Mouse (Mus musculus) cerebellum, adult 18-20 months (tissue): Measurements from ENCODE around the gene Themis2.
"Not testable (repeated sequence)": the region's sequence is repeated elsewhere in the genome, so short reads cannot be mapped to it uniquely, and the experiment has no call there.

Experiments
- DNase-seq, 2 experiments: peaks; one replicate each; pipeline ENCODE4 v3.0.0; 2021

Themis2 gene

DNA sequence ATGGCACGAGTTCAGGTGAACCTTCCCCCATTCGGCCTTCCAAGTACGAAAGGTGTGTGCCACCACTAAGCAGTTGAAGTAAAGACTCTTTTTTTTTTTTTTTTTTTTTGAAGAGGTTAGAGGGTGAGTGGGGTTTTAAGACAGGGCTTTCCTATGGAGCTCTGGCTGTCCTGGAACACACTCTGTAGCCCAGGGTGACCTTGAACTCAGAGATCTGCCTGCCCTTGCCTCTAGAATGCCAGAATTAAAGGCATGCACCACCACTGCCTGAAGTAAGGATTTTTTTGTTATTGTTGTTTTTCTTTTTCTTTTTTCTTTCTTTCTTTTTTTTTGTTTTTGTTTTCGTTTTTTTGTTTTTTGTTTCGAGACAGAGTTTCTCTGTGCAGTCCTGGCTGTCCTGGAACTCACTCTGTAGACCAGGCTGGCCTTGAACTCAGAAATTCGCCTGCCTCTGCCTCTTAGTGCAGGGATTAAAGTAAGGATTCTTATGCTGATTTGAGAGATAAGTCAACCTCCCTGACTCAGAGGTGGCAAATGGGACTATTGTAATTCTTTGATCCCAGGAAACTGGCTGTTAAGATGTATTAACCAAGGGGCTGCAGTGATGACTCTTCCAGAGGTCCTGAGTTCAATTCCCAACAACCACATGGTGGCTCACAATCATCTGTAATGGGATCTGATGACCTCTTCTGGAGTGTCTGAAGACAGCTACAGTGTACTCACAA, 46.8 kb downstream of the Themis2 start:
- no peak for DNase-seq

DNA sequence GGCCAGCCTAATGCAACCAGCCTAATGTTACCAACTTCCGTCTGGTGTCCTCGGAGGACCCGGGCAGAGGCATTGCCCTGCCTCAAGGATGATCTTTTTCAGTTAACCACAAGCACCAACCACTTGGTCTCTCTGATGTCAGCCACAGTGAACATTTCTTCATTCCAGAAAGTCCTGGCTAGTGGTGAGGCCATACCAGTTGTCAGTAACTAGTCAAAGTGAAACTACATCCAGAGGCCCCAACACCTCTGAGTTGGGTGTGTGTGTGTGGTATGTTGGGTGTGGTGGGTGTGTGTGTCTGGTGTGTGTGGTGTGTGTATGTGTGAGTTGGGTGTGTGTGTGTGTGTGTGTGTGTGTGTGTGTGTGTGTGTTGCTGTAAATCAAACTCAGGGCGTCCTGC, 47.4 kb downstream of the Themis2 start:
- no peak for DNase-seq

DNA sequence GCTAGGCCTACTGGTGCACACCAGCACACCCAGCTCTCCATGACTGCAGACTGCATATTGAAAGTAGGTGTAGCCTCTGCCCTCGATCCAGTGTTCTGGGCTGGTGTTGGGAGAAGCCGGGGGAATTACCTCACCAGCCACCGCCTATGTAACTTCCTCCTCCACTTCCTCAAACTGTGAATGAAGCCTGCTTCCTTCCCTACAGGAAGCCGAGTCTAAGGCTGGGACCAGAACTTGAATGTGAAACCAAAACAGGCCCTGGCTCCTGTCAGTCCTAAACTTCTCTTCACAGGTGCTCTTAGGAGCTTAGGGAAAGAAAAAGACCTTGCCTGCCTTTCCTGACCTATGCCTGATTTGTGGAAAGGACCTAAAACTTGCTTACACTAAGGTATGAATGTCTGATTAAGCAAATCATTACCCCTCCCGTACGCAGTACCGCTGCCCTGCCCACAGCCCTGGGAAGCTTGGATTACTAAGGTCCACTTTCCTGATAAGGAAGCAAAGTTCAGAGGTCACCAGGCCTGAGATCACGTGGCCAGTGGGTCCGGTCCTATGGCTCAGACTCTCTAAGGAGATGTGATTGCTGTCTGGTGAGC, 48.4 kb downstream of the Themis2 start:
- DNase-seq: no peak

DNA sequence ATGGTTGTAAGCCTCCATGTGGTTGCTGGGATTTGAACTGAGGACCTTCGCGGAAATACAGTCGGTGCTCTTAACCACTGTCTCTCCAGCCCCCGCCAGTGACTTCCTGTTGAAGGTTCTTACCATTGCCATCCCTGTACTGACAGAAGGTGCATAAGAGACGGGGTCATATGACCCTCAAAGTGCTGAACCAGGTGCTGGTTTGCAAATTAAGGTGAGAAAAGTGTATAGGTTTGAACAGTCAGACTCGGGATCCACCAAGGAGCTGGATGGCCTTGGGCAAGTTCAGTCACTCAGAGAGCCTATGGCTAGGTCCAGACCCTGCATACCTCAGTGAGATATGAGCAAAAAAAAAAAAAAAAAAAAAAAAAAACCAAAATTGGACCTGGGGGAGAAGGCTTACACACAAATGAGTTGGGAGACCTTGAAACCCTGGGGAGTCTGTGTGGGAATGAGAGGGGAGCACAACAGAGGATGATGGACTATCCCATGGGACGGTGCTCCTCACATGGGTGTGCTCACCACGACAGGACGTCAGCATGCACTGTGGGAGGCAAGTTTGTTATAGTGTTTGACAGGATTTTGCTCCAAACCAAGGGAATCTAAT, 49.2 kb downstream of the Themis2 start:
- no peak for DNase-seq

DNA sequence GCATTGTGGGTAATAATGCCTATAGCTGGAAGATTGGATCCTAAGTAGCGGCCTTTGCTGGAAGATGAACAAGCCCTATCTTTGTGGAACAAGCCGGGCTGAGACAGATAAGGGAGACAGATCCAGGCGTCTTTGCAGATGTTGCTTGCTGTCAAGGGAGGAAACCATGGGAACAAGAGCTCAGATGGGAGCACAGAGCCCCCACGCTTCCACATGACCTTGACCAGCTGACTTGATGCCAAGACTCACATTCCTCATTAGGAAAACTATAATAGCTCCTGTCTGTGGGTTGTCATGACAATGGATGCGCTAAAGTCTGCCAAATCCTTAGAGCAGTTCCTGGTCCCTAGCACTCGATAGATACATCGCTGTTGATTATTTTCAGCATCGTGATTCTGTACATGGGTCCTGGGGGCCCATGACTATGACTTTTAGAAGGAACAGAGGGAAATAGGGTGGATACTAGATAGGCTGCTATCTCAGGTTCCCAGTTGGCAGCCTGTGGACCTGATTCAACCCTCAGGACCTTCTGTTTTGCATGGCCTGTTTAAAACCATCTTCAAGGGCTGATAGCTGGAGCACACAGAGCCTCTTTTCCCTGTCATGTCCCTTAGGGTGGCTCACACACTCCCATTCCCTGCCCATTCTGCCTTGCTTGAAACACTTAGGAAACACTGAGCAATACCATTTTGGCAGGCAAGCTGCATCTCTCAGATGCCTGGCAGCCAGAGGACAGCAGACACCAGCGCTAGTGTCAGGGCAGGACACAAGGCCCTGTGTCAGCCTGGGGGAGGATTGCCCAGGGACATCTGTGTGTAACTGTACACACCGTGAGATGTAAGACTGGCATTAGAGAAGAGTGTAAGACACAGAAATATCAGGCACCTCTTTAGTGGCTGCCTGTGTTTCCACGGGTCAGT, 51.9 kb downstream of the Themis2 start:
- no peak for DNase-seq

DNA sequence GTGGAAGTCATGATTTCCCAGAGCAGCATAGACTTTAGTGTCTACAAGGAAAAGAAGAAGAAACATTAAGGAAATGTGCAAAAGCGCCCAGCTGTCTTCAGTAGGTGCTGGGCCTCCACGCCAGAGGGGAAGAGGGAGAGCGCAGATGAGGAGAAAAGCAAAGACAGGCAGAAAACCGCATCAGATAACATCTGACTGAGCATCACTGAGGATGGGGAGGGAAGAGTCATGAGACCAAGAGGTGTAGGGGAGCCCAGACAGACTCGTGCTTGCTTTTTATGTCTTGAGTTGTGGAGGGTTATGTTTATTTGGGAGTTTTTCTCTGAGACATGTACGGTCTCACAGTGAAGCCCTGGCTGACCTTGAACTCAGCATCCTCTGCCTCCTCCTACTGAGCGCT, 54.7 kb downstream of the Themis2 start:
- DNase-seq: no peak

DNA sequence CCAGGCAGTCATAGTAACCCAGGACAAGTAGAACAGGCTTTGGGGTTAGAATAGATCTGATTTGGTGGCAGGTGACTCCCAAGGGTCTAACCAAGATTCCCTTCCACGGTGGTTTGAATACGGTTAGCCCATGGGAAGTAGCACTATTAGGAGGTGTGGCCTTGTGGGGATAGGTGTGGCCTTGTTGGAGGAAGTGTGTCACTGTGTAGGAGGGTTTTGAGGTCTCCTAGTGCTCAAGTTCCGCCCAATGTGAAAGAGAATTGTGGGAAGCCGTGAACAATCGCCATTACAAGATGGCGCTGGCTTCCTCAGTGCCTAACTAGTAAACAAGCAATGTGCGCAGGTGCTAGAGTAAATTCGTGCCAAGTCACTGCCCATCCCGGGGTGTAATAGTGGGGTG, 59.0 kb downstream of the Themis2 start:
- not testable (repeated sequence) for DNase-seq

DNA sequence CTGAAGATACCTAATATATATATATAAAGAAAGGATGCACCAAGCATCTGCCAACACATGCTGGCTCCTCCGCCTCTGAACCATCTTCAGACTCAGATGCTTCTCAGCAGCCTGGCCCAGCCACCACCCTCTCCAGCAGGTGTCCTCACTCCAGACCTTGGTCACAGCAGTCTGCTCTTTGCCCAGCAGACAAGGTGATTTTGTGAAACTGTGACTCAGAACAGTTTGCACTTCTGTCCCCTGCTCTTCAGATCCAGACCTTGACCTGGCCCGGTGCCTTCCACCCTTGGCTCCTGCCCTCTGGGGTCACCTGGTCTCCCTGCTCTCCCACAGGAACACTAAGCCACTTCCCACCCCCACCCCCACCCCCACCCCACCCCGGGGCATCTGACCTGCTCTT, 60.3 kb downstream of the Themis2 start:
- DNase-seq: no peak

DNA sequence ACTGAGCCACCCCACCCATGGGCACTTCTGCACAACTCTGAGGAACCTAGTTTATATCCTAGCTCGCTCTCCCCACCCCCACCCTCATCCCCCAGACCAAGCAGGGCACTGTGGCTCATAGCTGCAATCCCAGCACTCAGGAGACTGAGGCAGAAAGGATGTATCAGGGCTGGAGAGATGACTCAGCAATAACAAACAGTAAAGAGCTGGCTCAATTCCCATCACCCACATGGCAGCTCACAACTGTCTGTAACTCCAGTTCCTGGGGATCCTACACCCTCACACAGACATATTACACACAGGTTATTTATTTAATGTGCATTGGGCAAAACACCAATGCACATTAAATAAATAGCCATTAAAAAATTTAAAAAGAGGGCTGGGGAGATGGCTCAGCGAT, 60.8 kb downstream of the Themis2 start:
- DNase-seq: no peak

DNA sequence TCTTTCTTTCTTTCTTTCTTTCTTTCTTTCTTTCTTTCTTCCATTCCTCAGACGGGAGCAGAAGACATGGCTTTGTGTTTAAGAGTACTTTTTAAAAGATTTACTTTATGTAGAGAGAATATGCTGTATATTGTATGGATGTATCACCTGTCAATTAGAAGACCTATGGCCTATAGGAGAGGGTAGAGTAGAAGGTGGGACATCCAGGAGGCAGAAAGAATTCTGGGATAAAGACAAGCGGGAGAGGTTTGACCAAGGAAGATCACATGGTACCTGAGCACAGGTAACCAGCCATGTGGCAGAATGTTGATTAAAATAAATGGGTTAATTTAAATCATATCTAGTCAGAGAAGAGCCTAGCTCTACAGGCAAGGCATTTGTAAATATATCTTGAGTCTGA, 61.4 kb downstream of the Themis2 start:
- DNase-seq: no peak

DNA sequence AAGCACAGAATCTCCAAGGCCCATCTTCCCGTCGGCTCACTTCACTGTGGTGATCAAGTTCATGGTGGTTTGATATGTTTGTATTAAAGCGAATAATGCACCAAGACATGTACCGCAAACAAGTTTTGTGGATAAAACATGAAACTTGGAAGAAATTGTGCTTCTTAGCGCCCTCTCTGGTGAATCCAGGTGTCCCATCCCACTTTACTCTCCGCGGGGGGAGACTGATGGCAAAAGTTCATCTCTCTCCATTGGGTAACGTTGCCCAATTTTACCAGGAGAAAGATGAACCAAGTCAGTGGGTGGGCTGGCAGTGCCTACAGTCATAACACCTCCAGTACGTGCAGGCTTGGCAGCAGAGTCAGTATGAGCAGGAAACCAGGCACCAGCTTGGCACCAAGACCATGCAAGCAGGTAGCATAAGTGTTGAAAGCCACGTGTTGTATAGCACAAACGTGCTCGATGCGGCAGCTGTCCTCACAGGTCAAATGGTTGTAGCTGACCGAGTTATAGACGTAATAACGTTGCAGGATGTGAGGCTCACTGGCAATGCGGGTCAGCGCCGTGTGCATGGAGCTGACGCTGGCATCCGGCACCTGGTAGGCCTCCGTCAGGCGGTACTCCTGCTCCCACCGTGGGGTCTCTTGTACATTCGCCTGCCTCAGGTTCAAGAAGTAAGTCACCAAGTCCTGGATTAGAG, 63.0 kb downstream of the Themis2 start:
- no peak for DNase-seq

DNA sequence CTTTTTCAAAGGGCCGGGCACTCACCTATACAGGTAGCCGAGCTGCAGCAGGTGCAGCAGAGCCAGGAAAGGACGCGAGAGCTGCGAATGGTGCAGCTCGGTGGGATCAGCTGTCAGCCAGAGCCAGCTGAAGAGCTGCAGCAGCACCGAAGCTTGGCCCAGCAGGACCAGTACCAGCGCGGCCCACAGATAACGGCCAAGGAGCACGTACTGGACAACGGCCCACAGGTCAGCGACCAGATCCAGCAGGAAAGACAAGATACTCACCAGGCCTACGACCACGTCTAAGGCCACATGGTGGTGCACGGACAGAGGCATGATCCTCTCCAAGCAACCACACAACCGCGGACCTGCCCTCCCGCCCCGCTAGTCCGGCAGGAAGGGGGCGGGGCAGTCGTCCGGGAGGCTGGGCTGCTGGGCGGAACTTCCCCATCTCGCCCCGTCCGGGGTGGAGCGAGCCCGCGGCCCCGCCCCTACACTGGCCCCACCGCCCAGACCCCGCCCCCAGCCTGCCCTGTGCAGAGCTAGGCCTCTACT, 64.0 kb downstream of the Themis2 start, which contains the start of gene Xkr8:
Gene Xkr8, minus strand, starts transcription at position 399 of the 537 bp plus-strand sequence.
- DNase-seq: peak; percentile 88
